Mouse (Mus musculus) small intestine, adult 2 months (tissue): ENCODE measurements around the gene Ankib1.

ENCODE experiments used
- CTCF ChIP-seq: fragments of 200-500 bp; IDR thresholded peaks from 2 replicates; pipeline ENCODE4 v1.5.1; 2012; ENCODE audit warnings: low read depth, mild to moderate bottlenecking, control low read depth, inconsistent platforms, low read length, moderate library complexity, mixed read lengths; ENCODE audit not compliant: insufficient replicate concordance, insufficient read length; ENCODE audit errors: extremely low read depth
- POLR2A ChIP-seq: fragments of 200-500 bp; IDR thresholded peaks from 2 replicates; pipeline ENCODE4 v1.6.1; 2012; ENCODE audit warnings: low read depth, mild to moderate bottlenecking, control low read depth, inconsistent platforms, low read length, moderate library complexity

GRCm38 (mm10) chr5:3834107-3834506, 31.4 kb upstream of the Ankib1 start:
- no peak for TF ChIP-seq CTCF
- no peak for TF ChIP-seq POLR2A
